Mouse (Mus musculus) liver, embryonic 16.5 days (tissue): Measurements from ENCODE around the gene Tmod2. TPM values are rescaled to one million over a fixed set of nuclear protein-coding genes. Genes with fewer than 3 reads are reported as not detected.
A peak's percentile ranks its signal among the peaks of the same experiment; 100 is the strongest.

ENCODE experiments used
- ATAC-seq: fragments of 200-750 bp; cut with Nextera tagmentation; 2 replicates; pipeline ENCODE4 v1.8.0; 2017; ENCODE audit warnings: low read depth, mild to moderate bottlenecking, moderate number of reproducible peaks, moderate library complexity
- H3K27ac ChIP-seq: fragments of 300-500 bp; sonication (generic); 2 replicates; pipeline ENCODE4 v1.5.1; 2014; ENCODE audit warnings: mild to moderate bottlenecking, low read length
- H3K27me3 ChIP-seq: fragments of 300-500 bp; sonication (generic); 2 replicates; pipeline ENCODE4 v1.6.1; 2014; ENCODE audit warnings: low read depth, low read length, mixed read lengths; ENCODE audit not compliant: control insufficient read depth, insufficient read depth
- H3K36me3 ChIP-seq: fragments of 300-500 bp; sonication (generic); 2 replicates; pipeline ENCODE4 v1.6.1; 2014; ENCODE audit warnings: mild to moderate bottlenecking; ENCODE audit not compliant: control insufficient read depth, insufficient read depth
- H3K4me1 ChIP-seq: fragments of 300-500 bp; sonication (generic); 2 replicates; pipeline ENCODE4 v1.6.1; 2014; ENCODE audit warnings: low read depth, low read length, mixed read lengths; ENCODE audit not compliant: control insufficient read depth
- H3K4me2 ChIP-seq: fragments of 300-500 bp; sonication (generic); 2 replicates; pipeline ENCODE4 v1.6.1; 2014; ENCODE audit warnings: low read depth, low read length, mixed read lengths
- H3K4me3 ChIP-seq: fragments of 300-500 bp; sonication (generic); 2 replicates; pipeline ENCODE4 v1.5.1; 2014; ENCODE audit warnings: low read depth, mild to moderate bottlenecking, low read length
- H3K9ac ChIP-seq: fragments of 300-500 bp; sonication (generic); 2 replicates; pipeline ENCODE4 v1.6.1; 2014; ENCODE audit warnings: low read depth, low read length
- H3K9me3 ChIP-seq: fragments of 300-500 bp; sonication (generic); replicated peaks from 2 replicates; pipeline ENCODE4 v1.6.1; 2016; ENCODE audit warnings: low read length; ENCODE audit not compliant: control insufficient read depth
- WGBS: fragments of 180-500 bp; shearing (Covaris S2); extraction: QIAGEN DNeasy Blood & Tissue Kit; methylation state at CpG from one replicate; pipeline ENCODE4 v1.1.7; 2014; ENCODE audit not compliant: insufficient replicate concordance; 5-methylcytosine and 5-hydroxymethylcytosine counted together
- polyA plus RNA-seq: library from polyadenylated mRNA; unstranded; fragments of >200 nt; fragmentation: Nextera tagmentation; extraction: Ambion mirVana; gene quantifications from 2 replicates; pipeline ENCODE4 v1.2.1, GENCODE M21; 2015

Gene Tmod2
- polyA plus RNA-seq, 1 experiment from 2014 or later = 0.28 TPM

- no peak for ATAC-seq
- H3K9ac ChIP-seq = no peak overlapping the region
- H3K27ac ChIP-seq = no peak overlapping the region
- 62% methylated on average over 13 of the region's 13 CpGs for WGBS
- H3K4me1 ChIP-seq = peaks cover 20% of the 10 kb centered on the region
- no peaks in the 10 kb centered on the region for H3K9me3 ChIP-seq
- H3K4me3 ChIP-seq = no peak overlapping the region
- no peaks in the 10 kb centered on the region for H3K27me3 ChIP-seq
- H3K36me3 ChIP-seq = no peaks in the 10 kb centered on the region
- no peak overlapping the region for H3K4me2 ChIP-seq
These were observed 50.0 kb downstream of the Tmod2 start for GRCm38 (mm10) chr9:75561040-75561669.

GRCm38 (mm10) chr9:75560353-75560752 is 50.8 kb downstream of the Tmod2 start:
- Histone ChIP-seq H3K4me3 (no peak overlapping the region), H3K36me3 (no peaks in the 10 kb centered on the region), H3K27ac (no peak overlapping the region), H3K4me1 (peaks cover 20% of the 10 kb centered on the region), H3K9ac (no peak overlapping the region), H3K9me3 (no peaks in the 10 kb centered on the region), H3K4me2 (no peak overlapping the region), H3K27me3 (no peaks in the 10 kb centered on the region)
- ATAC-seq = no peak

GRCm38 (mm10) chr9:75559512-75560012 is 51.6 kb downstream of the Tmod2 start, which contains the start of gene Tmod3:
Gene Tmod3, minus strand, starts transcription at chr9:75559657.
- peak within 1 kb of the TSS; percentile 89 for H3K4me2 ChIP-seq
- peak within 1 kb of the TSS; percentile 86 for H3K9ac ChIP-seq
- 1% methylated on average over 21 of the region's 21 CpGs for WGBS
- peak; percentile 94 for ATAC-seq
- no peaks in the 10 kb centered on the region for H3K36me3 ChIP-seq
- no peaks in the 10 kb centered on the region for H3K9me3 ChIP-seq
- H3K4me3 ChIP-seq = peak within 1 kb of the TSS; percentile 88
- H3K27me3 ChIP-seq = no peaks in the 10 kb centered on the region
- H3K4me1 ChIP-seq = peaks cover 20% of the 10 kb centered on the region
- H3K27ac ChIP-seq = peak within 1 kb of the TSS; percentile 89

- Histone ChIP-seq H3K27ac (peak overlapping the region; percentile 89), H3K9ac (peak overlapping the region; percentile 86), H3K27me3 (no peaks in the 10 kb centered on the region), H3K4me3 (peak overlapping the region; percentile 88), H3K4me1 (peaks cover 18% of the 10 kb centered on the region), H3K36me3 (no peaks in the 10 kb centered on the region), H3K4me2 (peak overlapping the region; percentile 89), H3K9me3 (no peaks in the 10 kb centered on the region)
- WGBS = under 1% methylated on average over 47 of the region's 47 CpGs
- peak; percentile 83 for ATAC-seq
These were observed 52.2 kb downstream of the Tmod2 start for GRCm38 (mm10) chr9:75558812-75559511.

- Histone ChIP-seq H3K9me3 (no peaks in the 10 kb centered on the region), H3K27ac (peak overlapping the region; percentile 89), H3K36me3 (no peaks in the 10 kb centered on the region), H3K4me2 (peak overlapping the region; percentile 89), H3K9ac (peak overlapping the region; percentile 86), H3K4me3 (peak overlapping the region; percentile 88), H3K27me3 (no peaks in the 10 kb centered on the region), H3K4me1 (peaks cover 15% of the 10 kb centered on the region)
- no peak for ATAC-seq
- 18% methylated on average over 3 of the region's 3 CpGs for WGBS
These were observed 52.8 kb downstream of the Tmod2 start for GRCm38 (mm10) chr9:75558360-75558759.

GRCm38 (mm10) chr9:75553719-75554118 is 57.4 kb downstream of the Tmod2 start:
- Histone ChIP-seq H3K27ac (no peak overlapping the region), H3K4me3 (no peak overlapping the region), H3K4me2 (no peak overlapping the region), H3K9me3 (no peaks in the 10 kb centered on the region), H3K27me3 (no peaks in the 10 kb centered on the region), H3K9ac (no peak overlapping the region), H3K36me3 (no peaks in the 10 kb centered on the region), H3K4me1 (peaks cover 8% of the 10 kb centered on the region)
- WGBS = 61% methylated on average over 4 of the region's 4 CpGs
- ATAC-seq = no peak

- Histone ChIP-seq H3K9me3 (no peaks in the 10 kb centered on the region), H3K27me3 (no peaks in the 10 kb centered on the region), H3K9ac (no peak overlapping the region), H3K4me2 (no peak overlapping the region), H3K27ac (no peak overlapping the region), H3K36me3 (no peaks in the 10 kb centered on the region), H3K4me3 (no peak overlapping the region), H3K4me1 (peaks cover 13% of the 10 kb centered on the region)
- 53% methylated on average over 5 of the region's 5 CpGs for WGBS
- ATAC-seq = no peak
These were observed 59.8 kb downstream of the Tmod2 start for GRCm38 (mm10) chr9:75551342-75551741.

GRCm38 (mm10) chr9:75549010-75549409 is 62.1 kb downstream of the Tmod2 start:
- Histone ChIP-seq H3K9me3 (no peaks in the 10 kb centered on the region), H3K9ac (no peak overlapping the region), H3K27me3 (no peaks in the 10 kb centered on the region), H3K4me1 (peaks cover 16% of the 10 kb centered on the region), H3K4me3 (no peak overlapping the region), H3K27ac (no peak overlapping the region), H3K4me2 (no peak overlapping the region), H3K36me3 (no peaks in the 10 kb centered on the region)
- WGBS = 56% methylated on average over 8 of the region's 8 CpGs
- ATAC-seq = no peak

GRCm38 (mm10) chr9:75546885-75547553 is 64.1 kb downstream of the Tmod2 start:
- H3K4me2 ChIP-seq = peak overlapping the region; percentile 12; the same call in 1 of the 2 replicates
- H3K9ac ChIP-seq = no peak overlapping the region
- H3K4me1 ChIP-seq = peaks cover 16% of the 10 kb centered on the region
- WGBS = 35% methylated on average over 12 of the region's 12 CpGs
- H3K27ac ChIP-seq = peak overlapping the region; percentile 46
- no peaks in the 10 kb centered on the region for H3K9me3 ChIP-seq
- no peaks in the 10 kb centered on the region for H3K36me3 ChIP-seq
- H3K4me3 ChIP-seq = no peak overlapping the region
- H3K27me3 ChIP-seq = no peaks in the 10 kb centered on the region
- ATAC-seq = peak; percentile 80
